Mouse (Mus musculus): Measurements from ENCODE around the gene Tmem44.

- TF ChIP-seq CTCF (IDR thresholded peaks at IDR 0.05; ENCODE audit: borderline replicate concordance, control insufficient read depth, extremely low read depth, insufficient read depth, low read length, poor library complexity): no peak
- TF ChIP-seq POLR2A (IDR thresholded peaks at IDR 0.05; ENCODE audit: control insufficient read depth, extremely low read depth, insufficient read depth, low read length, poor library complexity): no peak
These were observed 26.2 kb downstream of the Tmem44 start for GRCm38 (mm10) chr16:30524481-30524880.

Measured in thymus, adult 2 months (tissue).